Mouse (Mus musculus): ENCODE measurements at regions not wholly inside any gene's neighbourhood (a gene's known extent, or its start where the extent isn't known, plus 50 kb on each side); places are given as distances from the start of the nearest gene placed in this dataset.

GRCm38 (mm10) chr4:31655364-31656106 lies 308.4 kb upstream of the Map3k7 start:
- TF ChIP-seq POLR2AphosphoS5 (IDR thresholded peaks at IDR 0.05; ENCODE audit: insufficient replicate concordance, low read depth, low read length) = no peak
- no peak for TF ChIP-seq CTCF (IDR thresholded peaks at IDR 0.05; ENCODE audit: low read depth, low read length)
